Mouse (Mus musculus) intestine, postnatal 0 days (tissue): ENCODE measurements around the gene Pla2g2c. TPM values are rescaled to one million over a fixed set of nuclear protein-coding genes. Genes with fewer than 3 reads are reported as not detected.

Experiments used
- ATAC-seq: fragments of 200-750 bp; cut with Nextera tagmentation; 2 replicates; pipeline ENCODE4 v1.8.0; 2017; ENCODE audit warnings: mild to moderate bottlenecking, moderate TSS enrichment, moderate library complexity
- H3K27ac ChIP-seq: fragments of 300-500 bp; sonication (generic); 2 replicates; pipeline ENCODE4 v1.5.1; 2014; ENCODE audit warnings: mild to moderate bottlenecking, low read depth, low read length, moderate library complexity
- H3K27me3 ChIP-seq: fragments of 300-500 bp; sonication (generic); replicated peaks from 2 replicates; pipeline ENCODE4 v1.6.1; 2014; ENCODE audit warnings: low read length, mixed read lengths; ENCODE audit not compliant: control insufficient read depth, insufficient read depth
- H3K36me3 ChIP-seq: fragments of 300-500 bp; sonication (generic); 2 replicates; pipeline ENCODE4 v1.6.1; 2014; ENCODE audit warnings: mild to moderate bottlenecking, moderate library complexity; ENCODE audit not compliant: control insufficient read depth, insufficient read depth
- H3K4me1 ChIP-seq: fragments of 300-500 bp; sonication (generic); replicated peaks from 2 replicates; pipeline ENCODE4 v1.6.1; 2014; ENCODE audit warnings: antibody characterized with exemption, low read length, mixed read lengths; ENCODE audit not compliant: control insufficient read depth, insufficient read depth
- H3K4me2 ChIP-seq: fragments of 300-500 bp; sonication (generic); replicated peaks from 2 replicates; pipeline ENCODE4 v1.6.1; 2014; ENCODE audit warnings: low read depth, mild to moderate bottlenecking, moderate library complexity
- H3K4me3 ChIP-seq: fragments of 300-500 bp; sonication (generic); 2 replicates; pipeline ENCODE4 v1.5.1; 2014; ENCODE audit warnings: low read depth, low read length
- H3K9ac ChIP-seq: fragments of 300-500 bp; sonication (generic); 2 replicates; pipeline ENCODE4 v1.6.1; 2014; ENCODE audit warnings: mild to moderate bottlenecking, low read depth, low read length
- H3K9me3 ChIP-seq: fragments of 300-500 bp; sonication (generic); 2 replicates; pipeline ENCODE4 v1.6.1; 2016; ENCODE audit warnings: mixed run types; ENCODE audit not compliant: control insufficient read depth
- CTCF ChIP-seq: sonication (generic); IDR thresholded peaks from 2 replicates; pipeline ENCODE4 v1.5.1; 2016; ENCODE audit warnings: low read depth, mild to moderate bottlenecking, control low read depth, antibody characterized with exemption, moderate library complexity
- WGBS: fragments of 180-500 bp; shearing (Covaris S2); extraction: QIAGEN DNeasy Blood & Tissue Kit; methylation state at CpG from one replicate; pipeline ENCODE4 v1.1.7; 2014; 5-methylcytosine and 5-hydroxymethylcytosine counted together
- polyA plus RNA-seq: library from polyadenylated mRNA; unstranded; fragments of >200 nt; fragmentation: Nextera tagmentation; extraction: Ambion mirVana; gene quantifications from 2 replicates; pipeline ENCODE4 v1.2.1, GENCODE M21; 2015

The Pla2g2c gene
- polyA plus RNA-seq, 1 experiment from 2014 or later = 0.09 TPM

DNA sequence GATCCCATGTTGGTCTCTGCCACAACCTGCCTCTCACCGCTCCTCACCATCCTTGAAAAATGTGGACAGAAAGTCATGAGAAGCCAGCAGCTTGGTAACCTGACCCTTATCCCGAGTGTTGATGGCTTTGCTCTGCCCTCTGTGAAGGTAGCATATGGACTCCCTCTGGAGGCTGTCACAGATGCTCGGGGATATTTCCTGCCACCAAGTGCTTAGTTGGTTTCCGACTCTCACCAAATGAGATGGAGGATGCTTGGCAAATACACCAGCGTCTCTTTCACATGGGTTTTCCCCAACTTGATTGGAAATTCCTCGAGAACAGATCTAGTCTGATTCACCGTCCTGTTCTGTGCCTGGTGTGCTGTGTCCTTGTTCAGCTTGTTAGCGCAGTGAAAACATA is 12.0 kb upstream of the Pla2g2c start:
- Histone ChIP-seq H3K36me3 (no peaks in the 10 kb centered on the region), H3K27me3 (no peaks in the 10 kb centered on the region), H3K4me3 (no peak overlapping the region), H3K4me1 (no peaks in the 10 kb centered on the region), H3K4me2 (no peak overlapping the region), H3K27ac (no peak overlapping the region), H3K9me3 (no peaks in the 10 kb centered on the region), H3K9ac (no peak overlapping the region)
- ATAC-seq = no peak
- TF ChIP-seq CTCF = no peak
- 74% methylated on average over 8 of the region's 8 CpGs for WGBS

DNA sequence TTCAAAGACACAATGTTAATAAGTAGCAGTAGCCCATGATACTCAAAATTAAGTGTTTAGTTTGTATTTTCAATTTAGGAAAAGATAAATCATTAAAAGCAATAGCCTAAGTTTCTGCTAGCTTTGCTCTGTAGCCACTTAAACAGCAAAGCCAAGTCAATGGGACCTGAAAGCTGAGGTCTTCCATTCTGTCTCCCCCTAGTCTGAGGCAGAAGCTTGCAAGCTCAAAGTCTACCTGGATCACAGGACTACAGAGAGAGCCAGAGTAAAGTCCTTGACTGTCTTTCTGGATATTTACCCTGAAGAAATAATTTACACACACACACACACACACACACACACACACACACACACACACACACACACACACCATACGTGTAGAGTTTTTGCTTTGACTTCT is 10.4 kb upstream of the Pla2g2c start:
- Histone ChIP-seq H3K9ac (no peak overlapping the region), H3K4me1 (no peaks in the 10 kb centered on the region), H3K27me3 (no peaks in the 10 kb centered on the region), H3K36me3 (no peaks in the 10 kb centered on the region), H3K4me3 (no peak overlapping the region), H3K9me3 (no peaks in the 10 kb centered on the region), H3K27ac (no peak overlapping the region), H3K4me2 (no peak overlapping the region)
- ATAC-seq = no peak
- 83% methylated on average over 1 of the region's 1 CpGs for WGBS
- no peak for TF ChIP-seq CTCF

DNA sequence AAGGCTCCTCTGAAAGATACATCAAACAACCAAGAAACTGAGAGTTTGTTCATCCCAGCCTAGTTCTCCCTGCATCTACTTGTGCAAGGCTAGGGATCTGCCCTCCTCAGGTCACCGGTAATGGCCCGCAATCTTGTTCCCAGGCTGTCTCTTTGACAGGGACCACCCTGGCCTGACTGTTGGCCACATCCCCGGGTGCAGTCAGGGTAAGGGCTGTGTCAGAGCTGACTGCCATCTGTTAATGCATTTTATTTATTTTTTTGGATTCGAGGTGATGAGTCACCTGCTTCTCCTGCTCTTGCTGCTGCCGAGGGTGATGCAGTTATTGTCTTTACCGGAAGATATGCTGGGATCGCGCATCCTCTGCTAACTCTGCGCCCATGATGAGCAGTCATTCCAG is 7.9 kb upstream of the Pla2g2c start:
- no peak for ATAC-seq
- Histone ChIP-seq H3K27me3 (no peaks in the 10 kb centered on the region), H3K36me3 (no peaks in the 10 kb centered on the region), H3K4me1 (no peaks in the 10 kb centered on the region), H3K9ac (no peak overlapping the region), H3K4me3 (no peak overlapping the region), H3K4me2 (no peak overlapping the region), H3K9me3 (no peaks in the 10 kb centered on the region), H3K27ac (no peak overlapping the region)
- no peak for TF ChIP-seq CTCF
- WGBS = 81% methylated on average over 9 of the region's 9 CpGs

DNA sequence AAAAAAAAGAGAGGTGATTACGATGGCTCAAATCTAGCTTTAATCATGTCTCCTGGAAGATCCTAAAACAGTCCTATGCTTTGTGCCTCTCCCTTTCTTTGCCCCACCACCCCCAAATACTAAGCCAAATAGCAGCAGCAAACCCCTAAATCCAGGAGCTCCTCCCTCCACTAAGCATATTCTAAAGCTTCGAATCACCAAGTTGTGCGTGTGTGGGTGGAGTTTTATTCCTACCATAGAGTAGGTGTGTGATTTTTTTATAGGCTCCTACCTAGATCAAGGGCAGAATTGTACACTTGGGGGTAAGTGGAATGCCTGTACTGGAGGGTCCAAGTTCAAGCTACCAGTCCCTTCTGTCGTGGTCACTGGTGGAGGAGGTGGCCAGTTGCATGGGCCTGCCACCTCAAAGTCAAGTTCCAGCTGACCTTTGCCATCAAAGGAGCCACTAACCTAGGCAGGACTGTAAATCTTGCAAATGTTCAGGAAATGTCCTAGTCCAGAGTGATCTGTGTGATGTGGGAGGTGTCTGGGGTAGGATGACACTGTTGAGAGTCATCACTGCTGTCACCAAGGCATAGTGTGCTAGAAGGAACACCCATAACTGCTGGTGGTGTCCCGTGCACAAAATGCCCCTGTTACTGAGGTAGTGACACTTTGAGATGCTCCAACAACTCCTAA is 5.9 kb upstream of the Pla2g2c start:
- ATAC-seq = no peak
- Histone ChIP-seq H3K4me2 (no peak overlapping the region), H3K27ac (no peak overlapping the region), H3K9me3 (no peaks in the 10 kb centered on the region), H3K9ac (no peak overlapping the region), H3K4me1 (no peaks in the 10 kb centered on the region), H3K36me3 (no peaks in the 10 kb centered on the region), H3K27me3 (no peaks in the 10 kb centered on the region), H3K4me3 (no peak overlapping the region)
- no peak for TF ChIP-seq CTCF
- WGBS = 68% methylated on average over 5 of the region's 5 CpGs

DNA sequence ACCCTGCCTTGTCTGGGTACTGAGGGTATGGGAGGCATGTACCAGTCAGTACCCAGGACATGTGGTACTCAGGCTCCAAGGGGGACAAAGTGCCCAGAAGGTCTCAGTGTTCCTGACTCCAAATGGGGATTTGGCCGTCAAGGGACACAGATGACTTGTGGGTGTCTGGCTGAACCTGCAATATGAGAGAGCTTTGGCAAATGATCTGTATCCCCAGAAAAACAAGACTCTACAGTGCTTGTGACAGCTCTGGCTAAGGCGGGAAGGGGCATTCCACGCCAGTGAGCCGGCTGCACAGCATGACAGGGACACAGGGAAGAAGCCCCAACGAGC is 5.4 kb upstream of the Pla2g2c start:
- Histone ChIP-seq H3K27me3 (no peaks in the 10 kb centered on the region), H3K36me3 (no peaks in the 10 kb centered on the region), H3K9ac (no peak overlapping the region), H3K9me3 (no peaks in the 10 kb centered on the region), H3K4me3 (no peak overlapping the region), H3K27ac (no peak overlapping the region), H3K4me2 (no peak overlapping the region), H3K4me1 (peaks cover 4% of the 10 kb centered on the region; the same call in 1 of the 2 replicates)
- TF ChIP-seq CTCF = no peak
- WGBS = 83% methylated on average over 5 of the region's 5 CpGs
- no peak for ATAC-seq

DNA sequence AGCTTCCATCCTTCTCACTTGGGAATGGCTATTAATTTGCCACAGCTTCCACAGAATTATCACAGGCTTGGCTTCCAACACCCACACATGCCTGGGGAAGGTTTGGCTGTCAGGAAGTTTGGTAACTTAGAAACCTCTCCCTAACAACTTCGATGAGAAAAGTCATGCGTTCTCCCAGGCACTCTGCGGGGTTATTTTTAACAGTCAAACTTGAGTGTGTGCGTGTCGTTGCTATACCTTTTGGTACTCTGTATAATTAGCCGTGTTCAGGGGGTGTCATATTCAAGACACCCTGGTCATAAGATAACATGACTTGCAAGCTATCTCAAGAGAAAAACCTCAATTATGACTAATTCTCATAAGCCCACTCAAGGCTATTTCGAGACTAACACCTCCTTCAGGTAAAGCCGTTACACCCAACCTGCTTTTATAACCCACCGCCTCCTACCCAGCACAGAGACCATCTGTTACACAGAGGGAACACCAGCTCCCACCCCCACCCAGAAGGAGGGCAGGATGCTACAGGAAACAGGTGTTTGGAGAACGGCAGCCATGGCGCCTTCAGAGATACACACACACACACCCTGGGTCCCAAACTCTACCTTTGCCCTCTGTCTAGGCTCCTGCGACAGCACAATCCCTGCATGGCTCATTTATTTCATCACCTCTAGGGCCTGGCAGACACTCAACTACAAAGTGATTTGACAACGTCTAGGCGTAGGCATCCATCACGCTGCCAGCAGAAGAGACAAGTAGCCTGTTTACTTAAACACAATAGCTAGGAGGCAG is 905 bp upstream of the Pla2g2c start:
- no peak for TF ChIP-seq CTCF
- H3K9me3 ChIP-seq = no peaks in the 10 kb centered on the region
- no peak overlapping the region for H3K4me2 ChIP-seq
- no peaks in the 10 kb centered on the region for H3K27me3 ChIP-seq
- no peak overlapping the region for H3K9ac ChIP-seq
- peak; percentile 54; the same call in 1 of the 2 replicates for ATAC-seq
- no peak overlapping the region for H3K27ac ChIP-seq
- H3K4me1 ChIP-seq = peaks cover 6% of the 10 kb centered on the region; the same call in 1 of the 2 replicates
- 44% methylated on average over 15 of the region's 15 CpGs for WGBS
- no peak overlapping the region for H3K4me3 ChIP-seq
- no peaks in the 10 kb centered on the region for H3K36me3 ChIP-seq
